Mouse (Mus musculus): ENCODE measurements around the gene Nptn. TPM values are rescaled to one million over a fixed set of nuclear protein-coding genes. Genes with fewer than 3 reads are reported as not detected.

Nptn gene
- total RNA-seq, 2 experiments from 2014 or later: 103 to 128 TPM

GRCm38 (mm10) chr9:58685290-58685689, 103.2 kb downstream of the Nptn start:
- no peak for DNase-seq (ENCODE audit: low spot score in 2 of 2)

- no peak for DNase-seq (ENCODE audit: low spot score in 2 of 2)
Measured at GRCm38 (mm10) chr9:58688076-58688475, 106.0 kb downstream of the Nptn start.

GRCm38 (mm10) chr9:58690701-58691100, 108.7 kb downstream of the Nptn start:
- DNase-seq (ENCODE audit: low spot score in 2 of 2): no peak

GRCm38 (mm10) chr9:58691471-58691870, 109.4 kb downstream of the Nptn start:
- DNase-seq (ENCODE audit: low spot score in 2 of 2): no peak

GRCm38 (mm10) chr9:58698486-58698885, 116.4 kb downstream of the Nptn start:
- no peak for DNase-seq (ENCODE audit: low spot score in 2 of 2)

- no peak for DNase-seq (ENCODE audit: low spot score in 2 of 2)
Measured at GRCm38 (mm10) chr9:58701751-58702150, 119.7 kb downstream of the Nptn start.

- DNase-seq (ENCODE audit: low spot score in 2 of 2): no peak
Measured at GRCm38 (mm10) chr9:58703766-58704165, 121.7 kb downstream of the Nptn start.

- DNase-seq (ENCODE audit: low spot score in 2 of 2): no peak
Measured at GRCm38 (mm10) chr9:58706024-58706423, 124.0 kb downstream of the Nptn start.

Other genes with a start within 250 kb of the Nptn start
- gene Tbc1d21, start 211.8 kb upstream of the Nptn start, total RNA-seq (2021): not detected
- gene Insyn1, start 93.6 kb upstream of the Nptn start, total RNA-seq (2021): 10 to 100 TPM; 12.0 to 12.7 TPM
- 10 to 100 TPM; 37.8 to 40.3 TPM for gene Cd276, start 26.8 kb upstream of the Nptn start, total RNA-seq (2021)
- not detected for gene Rec114, start 161.7 kb downstream of the Nptn start, total RNA-seq (2021)
- gene Hcn4, start 241.2 kb downstream of the Nptn start, total RNA-seq (2021): under 1 TPM; 0.17 to 0.23 TPM